Mouse (Mus musculus) liver, embryonic 16.5 days (tissue): Measurements from ENCODE around the gene Dock2. TPM values are rescaled to one million over a fixed set of nuclear protein-coding genes. Genes with fewer than 3 reads are reported as not detected.

Experiments used
- ATAC-seq: fragments of 200-750 bp; cut with Nextera tagmentation; 2 replicates; pipeline ENCODE4 v1.8.0; 2017; ENCODE audit warnings: low read depth, mild to moderate bottlenecking, moderate number of reproducible peaks, moderate library complexity
- H3K27ac ChIP-seq: fragments of 300-500 bp; sonication (generic); 2 replicates; pipeline ENCODE4 v1.5.1; 2014; ENCODE audit warnings: mild to moderate bottlenecking, low read length
- H3K27me3 ChIP-seq: fragments of 300-500 bp; sonication (generic); 2 replicates; pipeline ENCODE4 v1.6.1; 2014; ENCODE audit warnings: low read depth, low read length, mixed read lengths; ENCODE audit not compliant: control insufficient read depth, insufficient read depth
- H3K36me3 ChIP-seq: fragments of 300-500 bp; sonication (generic); 2 replicates; pipeline ENCODE4 v1.6.1; 2014; ENCODE audit warnings: mild to moderate bottlenecking; ENCODE audit not compliant: control insufficient read depth, insufficient read depth
- H3K4me1 ChIP-seq: fragments of 300-500 bp; sonication (generic); 2 replicates; pipeline ENCODE4 v1.6.1; 2014; ENCODE audit warnings: low read depth, low read length, mixed read lengths; ENCODE audit not compliant: control insufficient read depth
- H3K4me2 ChIP-seq: fragments of 300-500 bp; sonication (generic); 2 replicates; pipeline ENCODE4 v1.6.1; 2014; ENCODE audit warnings: low read depth, low read length, mixed read lengths
- H3K4me3 ChIP-seq: fragments of 300-500 bp; sonication (generic); 2 replicates; pipeline ENCODE4 v1.5.1; 2014; ENCODE audit warnings: low read depth, mild to moderate bottlenecking, low read length
- H3K9ac ChIP-seq: fragments of 300-500 bp; sonication (generic); 2 replicates; pipeline ENCODE4 v1.6.1; 2014; ENCODE audit warnings: low read depth, low read length
- H3K9me3 ChIP-seq: fragments of 300-500 bp; sonication (generic); replicated peaks from 2 replicates; pipeline ENCODE4 v1.6.1; 2016; ENCODE audit warnings: low read length; ENCODE audit not compliant: control insufficient read depth
- WGBS: fragments of 180-500 bp; shearing (Covaris S2); extraction: QIAGEN DNeasy Blood & Tissue Kit; methylation state at CpG from one replicate; pipeline ENCODE4 v1.1.7; 2014; ENCODE audit not compliant: insufficient replicate concordance; 5-methylcytosine and 5-hydroxymethylcytosine counted together
- polyA plus RNA-seq: library from polyadenylated mRNA; unstranded; fragments of >200 nt; fragmentation: Nextera tagmentation; extraction: Ambion mirVana; gene quantifications from 2 replicates; pipeline ENCODE4 v1.2.1, GENCODE M21; 2015

Gene Dock2
- polyA plus RNA-seq, 1 experiment from 2014 or later: 5.3 TPM

DNA sequence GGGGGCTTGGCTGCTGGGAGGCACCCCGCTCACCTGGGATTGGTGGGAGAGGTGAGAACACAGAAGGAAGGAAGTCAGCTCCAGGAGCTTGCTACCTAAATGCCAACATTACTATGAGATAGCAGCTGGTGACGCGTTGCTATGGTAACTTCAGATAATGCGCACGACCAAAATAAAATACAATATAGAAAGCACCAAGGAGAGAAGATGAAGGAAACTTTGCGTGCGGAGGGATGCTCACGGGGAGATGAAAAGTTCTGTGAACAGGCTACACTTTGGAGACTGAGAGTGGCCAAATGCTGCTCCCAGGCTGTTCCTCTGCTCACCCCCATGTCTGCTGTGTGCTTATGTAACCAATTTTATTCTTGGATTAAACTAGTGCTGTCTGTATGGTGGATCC, 466.7 kb downstream of the Dock2 start:
- no peak overlapping the region for H3K4me3 ChIP-seq
- no peaks in the 10 kb centered on the region for H3K27me3 ChIP-seq
- H3K9ac ChIP-seq: no peak overlapping the region
- WGBS: 67% methylated on average over 8 of the region's 8 CpGs
- no peaks in the 10 kb centered on the region for H3K4me1 ChIP-seq
- no peak overlapping the region for H3K27ac ChIP-seq
- H3K9me3 ChIP-seq: no peaks in the 10 kb centered on the region
- no peak for ATAC-seq
- no peaks in the 10 kb centered on the region for H3K36me3 ChIP-seq
- H3K4me2 ChIP-seq: no peak overlapping the region

DNA sequence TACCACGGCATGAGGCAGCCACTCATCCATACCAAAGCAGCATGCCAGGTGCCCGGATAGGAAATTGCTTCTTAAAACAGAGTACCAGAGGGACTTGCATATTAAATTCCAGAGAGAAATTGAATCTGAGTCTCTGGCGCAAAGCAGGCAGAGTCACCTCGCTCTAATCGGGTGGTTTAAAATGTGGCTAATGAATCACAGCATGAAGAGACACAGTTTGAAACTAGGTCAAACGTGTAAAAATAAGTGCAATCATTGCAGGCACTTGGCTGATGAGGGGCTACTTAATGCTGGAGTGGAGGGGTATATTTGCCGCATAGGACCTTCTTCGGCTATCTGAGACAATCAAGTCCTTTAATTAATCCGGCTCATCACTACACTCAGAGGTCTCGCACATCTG, 467.5 kb downstream of the Dock2 start:
- Histone ChIP-seq H3K36me3 (no peaks in the 10 kb centered on the region), H3K9me3 (no peaks in the 10 kb centered on the region), H3K27me3 (no peaks in the 10 kb centered on the region), H3K9ac (no peak overlapping the region), H3K4me3 (no peak overlapping the region), H3K27ac (no peak overlapping the region), H3K4me2 (no peak overlapping the region), H3K4me1 (no peaks in the 10 kb centered on the region)
- no peak for ATAC-seq
- WGBS: 72% methylated on average over 10 of the region's 10 CpGs

DNA sequence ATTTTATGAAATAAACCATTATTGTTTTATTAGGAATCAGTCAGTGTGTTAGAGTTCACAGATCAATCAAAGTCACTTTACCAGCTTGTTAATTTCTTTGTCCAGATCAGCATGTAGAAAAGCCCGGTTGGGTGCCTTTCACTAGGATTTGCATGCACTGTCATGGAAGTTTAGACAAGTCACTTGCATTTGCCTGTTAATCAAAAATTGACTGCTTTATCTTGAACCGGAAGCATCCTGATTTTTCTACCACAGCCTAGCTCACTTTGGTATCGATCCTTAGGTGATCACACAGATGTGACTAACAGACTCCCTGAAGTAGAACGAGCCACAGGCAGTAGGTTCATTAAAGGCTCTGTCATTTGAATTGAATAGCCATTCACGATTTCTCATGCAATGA, 468.3 kb downstream of the Dock2 start:
- H3K4me2 ChIP-seq: no peak overlapping the region
- H3K4me1 ChIP-seq: no peaks in the 10 kb centered on the region
- no peak overlapping the region for H3K4me3 ChIP-seq
- H3K36me3 ChIP-seq: no peaks in the 10 kb centered on the region
- no peak overlapping the region for H3K27ac ChIP-seq
- WGBS: 55% methylated on average over 5 of the region's 5 CpGs
- no peaks in the 10 kb centered on the region for H3K9me3 ChIP-seq
- no peaks in the 10 kb centered on the region for H3K27me3 ChIP-seq
- no peak overlapping the region for H3K9ac ChIP-seq
- no peak for ATAC-seq

DNA sequence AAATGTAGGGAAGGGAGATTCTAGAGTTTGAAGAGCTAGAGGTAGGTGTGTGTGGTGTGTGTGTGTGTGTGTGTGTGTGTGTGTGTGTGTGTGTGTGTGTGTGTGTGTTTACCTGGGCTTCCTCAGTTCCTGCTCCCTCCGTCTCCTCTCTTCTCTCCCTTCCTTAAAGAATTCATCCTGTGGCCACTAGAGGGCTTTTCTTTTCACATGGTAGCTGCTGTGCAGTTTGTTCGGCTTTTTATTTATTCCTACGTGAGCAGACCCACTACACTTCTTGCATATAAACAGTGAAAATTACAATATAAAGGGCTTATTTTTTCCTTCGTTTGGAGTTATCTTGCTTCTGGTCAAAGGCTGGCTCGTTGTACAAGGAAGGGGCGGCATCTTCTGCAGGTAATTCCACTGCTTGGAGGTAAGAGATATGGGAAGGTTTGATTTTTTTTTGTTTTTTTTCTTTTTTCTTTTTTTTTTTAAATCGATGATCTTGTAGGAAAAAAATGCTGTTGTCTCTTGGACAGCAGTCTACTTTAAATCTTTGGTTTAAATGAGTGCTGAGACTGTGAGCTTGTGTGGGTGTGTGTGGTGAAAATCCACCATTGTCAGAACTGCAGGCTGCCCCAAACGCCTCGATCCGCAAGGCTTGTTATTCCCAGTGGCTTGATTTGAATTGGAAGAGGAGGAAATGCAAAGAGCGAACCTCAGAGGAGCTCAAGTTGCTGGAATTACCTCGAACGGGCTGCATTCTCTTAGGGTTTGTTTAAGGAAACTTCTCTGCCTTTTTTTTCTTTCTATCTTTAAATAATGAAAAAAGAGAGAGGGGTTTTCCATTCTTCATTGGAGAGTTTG, 468.9 kb downstream of the Dock2 start, which contains the start of gene Fam196b:
Gene Fam196b (plus strand): TSS at position 289 of the 846 bp plus-strand sequence.
- no peak within 1 kb of the TSS for H3K9ac ChIP-seq
- no peaks in the 10 kb centered on the region for H3K9me3 ChIP-seq
- H3K27ac ChIP-seq: no peak within 1 kb of the TSS
- H3K4me1 ChIP-seq: no peaks in the 10 kb centered on the region
- H3K36me3 ChIP-seq: no peaks in the 10 kb centered on the region
- no peaks in the 10 kb centered on the region for H3K27me3 ChIP-seq
- H3K4me3 ChIP-seq: no peak within 1 kb of the TSS
- 33% methylated on average over 13 of the region's 13 CpGs for WGBS
- no peak within 1 kb of the TSS for H3K4me2 ChIP-seq
- no peak for ATAC-seq

DNA sequence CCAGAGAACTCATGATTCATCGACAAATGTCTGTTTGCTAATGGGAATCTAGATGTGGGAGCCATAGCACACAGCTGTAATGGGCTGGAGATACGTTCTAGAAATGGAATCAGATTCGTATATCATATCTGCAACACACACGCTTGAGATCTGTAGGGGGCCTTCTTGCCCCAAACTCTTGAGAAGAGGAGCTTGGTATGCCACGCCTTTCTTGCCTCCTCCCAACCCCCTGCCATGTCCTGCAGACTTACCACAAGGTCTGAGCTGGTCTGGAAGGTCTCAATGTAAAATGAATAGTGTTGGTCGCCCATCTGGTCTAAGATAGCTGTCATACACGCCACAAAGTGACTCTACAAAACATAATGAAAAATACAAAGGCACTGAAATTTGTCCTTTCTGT, 471.5 kb downstream of the Dock2 start:
- Histone ChIP-seq H3K27me3 (no peaks in the 10 kb centered on the region), H3K4me2 (no peak overlapping the region), H3K4me1 (no peaks in the 10 kb centered on the region), H3K4me3 (no peak overlapping the region), H3K9ac (no peak overlapping the region), H3K36me3 (no peaks in the 10 kb centered on the region), H3K27ac (no peak overlapping the region), H3K9me3 (no peaks in the 10 kb centered on the region)
- 34% methylated on average over 7 of the region's 7 CpGs for WGBS
- ATAC-seq: no peak

DNA sequence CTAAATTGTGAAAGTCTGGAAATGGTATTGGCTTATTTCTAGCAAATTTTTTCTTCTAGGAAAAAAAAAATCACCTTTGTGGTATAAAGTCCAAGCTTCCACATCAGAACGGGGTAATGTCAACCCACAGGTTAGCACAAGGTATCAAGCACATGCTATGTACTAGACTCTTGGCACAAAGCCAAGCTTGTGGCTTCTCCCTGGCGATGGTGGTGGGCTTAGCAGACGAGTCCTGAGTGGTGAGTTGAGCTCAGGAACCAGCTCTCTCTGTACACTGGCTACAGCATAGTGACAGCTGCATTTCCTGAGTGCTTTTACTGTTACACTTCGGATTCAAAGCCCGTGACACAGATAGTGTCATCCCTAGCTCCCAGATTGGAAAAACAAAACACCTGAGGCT, 472.0 kb downstream of the Dock2 start:
- H3K9ac ChIP-seq: no peak overlapping the region

DNA sequence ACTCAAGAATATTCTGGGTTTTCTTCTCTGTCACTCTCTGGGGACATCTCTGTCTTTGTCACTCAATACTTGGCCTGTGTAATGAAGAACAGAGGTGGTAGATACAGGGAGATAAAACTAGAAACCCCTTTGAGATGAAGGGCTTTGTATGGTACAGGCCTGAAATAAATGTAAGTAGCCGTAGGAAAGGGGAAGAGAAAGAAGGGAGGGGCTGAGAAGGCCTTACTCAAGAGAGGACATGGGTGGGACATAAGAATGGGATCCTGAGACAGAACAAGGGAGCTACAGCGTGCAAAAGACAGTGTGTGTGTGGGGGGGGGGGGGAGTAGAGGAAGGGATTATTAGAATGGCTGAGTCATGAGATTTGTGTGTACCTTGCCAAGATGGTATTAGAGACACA, 474.3 kb downstream of the Dock2 start:
- Histone ChIP-seq H3K4me3 (no peak overlapping the region), H3K27me3 (no peaks in the 10 kb centered on the region), H3K9me3 (no peaks in the 10 kb centered on the region), H3K27ac (no peak overlapping the region), H3K4me1 (no peaks in the 10 kb centered on the region), H3K9ac (no peak overlapping the region), H3K36me3 (no peaks in the 10 kb centered on the region), H3K4me2 (no peak overlapping the region)
- ATAC-seq: no peak
- WGBS: 55% methylated on average over 2 of the region's 2 CpGs

More for the DNA sequence above, 472.0 kb downstream of the Dock2 start:
- Histone ChIP-seq H3K4me1 (no peaks in the 10 kb centered on the region), H3K4me3 (no peak overlapping the region), H3K27me3 (no peaks in the 10 kb centered on the region), H3K36me3 (no peaks in the 10 kb centered on the region), H3K27ac (no peak overlapping the region), H3K9me3 (no peaks in the 10 kb centered on the region), H3K4me2 (no peak overlapping the region)
- 47% methylated on average over 5 of the region's 5 CpGs for WGBS
- ATAC-seq: no peak

DNA sequence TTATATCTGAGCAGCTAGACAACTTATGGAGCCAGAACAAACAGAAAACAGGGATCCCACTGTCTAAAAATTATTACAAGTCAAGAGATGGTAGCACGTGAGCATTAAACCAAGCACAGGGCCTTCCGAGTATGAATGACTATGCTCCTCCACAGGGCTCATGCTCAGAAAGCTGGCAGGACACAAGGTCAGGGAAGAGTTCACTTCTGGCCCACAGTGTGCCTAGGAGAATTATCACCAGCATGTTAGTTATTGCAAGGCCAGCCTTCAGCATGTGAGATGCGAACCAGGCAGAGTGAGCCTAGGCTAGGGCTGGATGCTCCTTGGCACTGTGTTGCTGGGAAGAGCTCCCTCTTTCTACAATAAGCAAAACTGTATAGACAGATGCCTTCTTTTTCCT, 475.0 kb downstream of the Dock2 start:
- WGBS: 84% methylated on average over 3 of the region's 3 CpGs
- Histone ChIP-seq H3K36me3 (no peaks in the 10 kb centered on the region), H3K4me3 (no peak overlapping the region), H3K27ac (no peak overlapping the region), H3K4me1 (no peaks in the 10 kb centered on the region), H3K27me3 (no peaks in the 10 kb centered on the region), H3K9me3 (no peaks in the 10 kb centered on the region), H3K9ac (no peak overlapping the region), H3K4me2 (no peak overlapping the region)
- ATAC-seq: no peak

DNA sequence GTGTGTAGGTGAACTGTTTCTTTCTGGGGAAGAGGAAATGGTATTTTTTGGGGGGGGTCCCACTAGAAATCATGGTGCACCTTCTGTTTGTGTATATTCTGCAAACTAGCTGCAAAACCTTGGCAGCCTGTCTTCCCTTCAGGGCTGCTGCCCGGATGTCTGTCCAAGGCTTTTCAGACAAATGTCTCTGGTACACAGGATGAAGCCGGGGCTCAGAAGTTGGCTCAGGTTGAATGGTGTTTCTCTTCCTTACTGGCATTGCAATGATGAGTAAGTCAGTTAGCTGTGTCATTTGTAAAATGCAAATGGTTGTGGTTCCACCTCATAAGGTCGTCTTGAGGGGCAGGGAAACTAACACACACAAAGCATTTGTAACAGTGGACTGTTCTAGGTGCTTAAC, 477.5 kb downstream of the Dock2 start:
- no peaks in the 10 kb centered on the region for H3K27me3 ChIP-seq
- WGBS: 54% methylated on average over 3 of the region's 3 CpGs
- no peak overlapping the region for H3K4me3 ChIP-seq
- H3K4me1 ChIP-seq: no peaks in the 10 kb centered on the region
- no peaks in the 10 kb centered on the region for H3K36me3 ChIP-seq
- H3K4me2 ChIP-seq: no peak overlapping the region
- no peaks in the 10 kb centered on the region for H3K9me3 ChIP-seq
- H3K9ac ChIP-seq: no peak overlapping the region
- no peak for ATAC-seq
- H3K27ac ChIP-seq: no peak overlapping the region
